Mouse (Mus musculus) spleen, postnatal 14 days (tissue): ENCODE measurements around the gene Cd9.
A peak's percentile ranks its signal among the peaks of the same experiment; 100 is the strongest.

ENCODE experiments used
- DNase-seq, 2 experiments: peaks; one replicate each; pipeline ENCODE4 v3.0.0; 2021 to 2022; ENCODE audit warnings: low spot score in 2 of 2

The Cd9 gene

GRCm38 (mm10) chr6:125476090-125476489 is 18.5 kb downstream of the Cd9 start:
- no peak for DNase-seq

GRCm38 (mm10) chr6:125475184-125475583 is 19.4 kb downstream of the Cd9 start:
- DNase-seq: no peak

- no peak for DNase-seq
Measured at GRCm38 (mm10) chr6:125473939-125474338, 20.7 kb downstream of the Cd9 start.

GRCm38 (mm10) chr6:125473321-125473721 is 21.3 kb downstream of the Cd9 start:
- no peak for DNase-seq

- no peak for DNase-seq
Measured at GRCm38 (mm10) chr6:125471921-125472320, 22.7 kb downstream of the Cd9 start.

- no peak for DNase-seq
Measured at GRCm38 (mm10) chr6:125471326-125471725, 23.3 kb downstream of the Cd9 start.

- no peak for DNase-seq
Measured at GRCm38 (mm10) chr6:125470616-125471015, 24.0 kb downstream of the Cd9 start.

- no peak for DNase-seq
Measured at GRCm38 (mm10) chr6:125469222-125469621, 25.4 kb downstream of the Cd9 start.

- no peak for DNase-seq
Measured at GRCm38 (mm10) chr6:125468179-125468960, 26.2 kb downstream of the Cd9 start.

- peak; percentile 21 to 28 for DNase-seq
Measured at GRCm38 (mm10) chr6:125467301-125467715, 27.3 kb downstream of the Cd9 start.

GRCm38 (mm10) chr6:125462312-125462711 is 32.3 kb downstream of the Cd9 start:
- no peak for DNase-seq

- DNase-seq: no peak
Measured at GRCm38 (mm10) chr6:125461788-125462187, 32.8 kb downstream of the Cd9 start.

GRCm38 (mm10) chr6:125461325-125461724 is 33.3 kb downstream of the Cd9 start:
- peak in 1 of 2 experiments; percentile 19 for DNase-seq

GRCm38 (mm10) chr6:125460589-125460988 is 34.0 kb downstream of the Cd9 start:
- DNase-seq: no peak

GRCm38 (mm10) chr6:125459903-125460302 is 34.7 kb downstream of the Cd9 start:
- DNase-seq: no peak

GRCm38 (mm10) chr6:125455806-125456520 is 38.6 kb downstream of the Cd9 start:
- no peak for DNase-seq

- no peak for DNase-seq
Measured at GRCm38 (mm10) chr6:125454731-125455130, 39.9 kb downstream of the Cd9 start.

GRCm38 (mm10) chr6:125454299-125454698 is 40.3 kb downstream of the Cd9 start:
- DNase-seq: no peak

GRCm38 (mm10) chr6:125447660-125448059 is 46.9 kb downstream of the Cd9 start:
- no peak for DNase-seq

GRCm38 (mm10) chr6:125447205-125447604 is 47.4 kb downstream of the Cd9 start:
- DNase-seq: no peak

GRCm38 (mm10) chr6:125445381-125445780 is 49.2 kb downstream of the Cd9 start:
- no peak for DNase-seq

- no peak for DNase-seq
Measured at GRCm38 (mm10) chr6:125442591-125442990, 52.0 kb downstream of the Cd9 start.

- no peak for DNase-seq
Measured at GRCm38 (mm10) chr6:125436753-125437152, 57.8 kb downstream of the Cd9 start.
